Mouse (Mus musculus) B cell, adult 62 days (primary cell): ENCODE measurements around the gene Zkscan4. TPM values are rescaled to one million over a fixed set of nuclear protein-coding genes. Genes with fewer than 3 reads are reported as not detected.

Source experiments
- total RNA-seq: library from RNA; stranded (reverse); gene quantifications from 4 replicates; pipeline ENCODE4 v1.2.4, GENCODE M21; 2023

The Zkscan4 gene
- total RNA-seq = not detected in 4 replicates

DNA sequence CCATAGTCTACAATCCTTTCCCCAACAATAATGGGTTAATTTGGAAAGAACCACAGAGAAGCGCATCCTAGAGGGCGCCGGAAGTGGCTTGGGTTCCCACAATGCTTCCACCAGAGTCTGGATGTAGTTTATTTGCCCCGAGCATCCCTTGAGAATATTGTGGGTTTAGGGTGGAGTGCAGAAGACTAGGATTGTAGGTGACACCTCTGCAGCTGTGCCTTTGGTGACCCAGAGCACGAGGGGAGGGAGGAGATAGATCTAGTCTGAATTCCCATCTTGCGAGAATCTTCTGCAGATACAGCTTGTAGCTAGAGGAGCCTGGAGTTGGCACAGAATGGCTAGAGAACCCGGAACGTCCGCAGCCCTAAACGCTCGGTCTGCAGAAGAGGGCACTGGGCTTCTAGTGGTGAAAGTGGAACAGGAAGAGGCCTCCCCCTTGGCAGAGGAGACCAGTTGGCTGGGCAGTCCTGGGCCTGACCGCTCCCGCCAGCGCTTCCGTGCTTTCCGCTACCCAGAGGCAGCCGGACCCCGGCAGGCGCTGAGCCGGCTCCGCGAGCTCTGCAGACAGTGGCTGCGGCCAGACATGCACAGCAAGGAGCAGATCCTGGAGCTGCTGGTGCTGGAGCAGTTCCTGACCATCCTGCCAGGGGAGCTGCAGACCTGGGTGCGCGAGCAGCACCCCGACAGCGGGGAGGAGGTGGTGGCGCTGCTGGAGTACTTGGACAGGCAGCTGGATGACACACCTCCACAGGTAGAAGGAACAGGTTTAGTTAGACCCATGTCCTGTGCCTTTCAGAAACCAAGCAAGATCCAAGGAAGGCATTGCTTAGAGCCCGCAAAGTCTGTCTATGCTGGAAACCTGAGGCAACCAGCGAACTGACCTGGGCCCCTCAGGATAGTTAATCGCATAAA lies at the start of gene Zkscan4, which contains the start of gene Gm10065:
Gene Zkscan4, plus strand, starts transcription at position 149 of the 912 bp plus-strand sequence.
Gene Gm10065, minus strand, starts transcription at position 683 of the 912 bp plus-strand sequence.

DNA sequence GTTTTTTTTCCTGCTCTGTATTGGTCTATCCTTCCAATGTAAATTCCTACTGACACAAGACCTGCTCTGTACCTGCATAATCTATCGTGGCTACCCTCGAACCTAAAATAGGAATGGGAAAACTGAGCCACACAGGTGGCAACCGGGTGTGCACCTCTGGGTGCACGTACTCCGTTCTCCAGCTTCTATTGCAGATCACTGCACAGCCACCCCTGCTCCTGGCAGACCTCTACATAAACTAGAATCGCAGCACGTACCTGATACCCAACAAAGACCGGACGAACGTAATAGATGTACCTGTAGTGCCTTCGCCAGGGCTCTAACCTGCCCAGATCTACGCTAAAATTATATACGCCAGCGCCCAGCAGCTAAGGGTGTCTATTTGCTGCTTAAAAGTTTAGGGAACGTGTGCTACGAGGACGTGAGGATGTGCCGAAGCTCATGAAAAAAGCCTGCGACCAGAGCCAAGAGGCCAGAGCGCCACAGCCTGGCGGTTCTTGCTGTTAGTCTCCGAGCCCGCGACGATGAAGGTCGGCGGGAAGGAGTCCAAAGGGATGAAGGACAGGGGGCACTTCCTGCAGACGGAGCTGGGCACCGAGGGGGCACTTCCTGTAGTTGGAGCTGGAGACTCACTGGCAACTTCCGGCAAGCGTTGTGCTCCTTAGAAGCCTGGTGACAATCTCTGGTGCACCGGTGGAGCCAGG lies 38.1 kb upstream of the Zkscan4 start, which contains the start of gene Pgbd1:
Gene Pgbd1, minus strand, starts transcription at position 556 of the 704 bp plus-strand sequence.

DNA sequence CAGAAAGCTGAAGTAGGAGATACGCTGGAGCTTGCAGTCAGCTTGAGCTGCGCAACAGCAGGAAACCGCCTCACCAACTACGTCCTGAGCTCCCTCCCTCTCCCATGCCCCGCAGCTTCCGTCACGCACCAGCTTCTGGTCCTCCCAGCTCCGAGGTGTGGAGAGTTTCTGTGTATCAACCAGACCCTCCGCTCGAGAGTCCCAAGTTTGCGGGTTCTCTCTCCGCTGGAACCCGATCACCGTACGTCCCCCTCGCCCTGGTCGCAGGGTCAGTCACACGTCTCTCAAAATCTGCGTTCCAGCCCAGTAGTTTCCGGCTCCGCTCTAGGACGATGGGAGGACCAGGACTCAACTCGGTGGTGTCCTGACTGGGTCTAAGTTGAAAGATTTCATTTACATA lies 25.3 kb upstream of the Zkscan4 start, which contains the start of gene Zscan26:
Gene Zscan26, minus strand, starts transcription at position 282 of the 400 bp plus-strand sequence.

DNA sequence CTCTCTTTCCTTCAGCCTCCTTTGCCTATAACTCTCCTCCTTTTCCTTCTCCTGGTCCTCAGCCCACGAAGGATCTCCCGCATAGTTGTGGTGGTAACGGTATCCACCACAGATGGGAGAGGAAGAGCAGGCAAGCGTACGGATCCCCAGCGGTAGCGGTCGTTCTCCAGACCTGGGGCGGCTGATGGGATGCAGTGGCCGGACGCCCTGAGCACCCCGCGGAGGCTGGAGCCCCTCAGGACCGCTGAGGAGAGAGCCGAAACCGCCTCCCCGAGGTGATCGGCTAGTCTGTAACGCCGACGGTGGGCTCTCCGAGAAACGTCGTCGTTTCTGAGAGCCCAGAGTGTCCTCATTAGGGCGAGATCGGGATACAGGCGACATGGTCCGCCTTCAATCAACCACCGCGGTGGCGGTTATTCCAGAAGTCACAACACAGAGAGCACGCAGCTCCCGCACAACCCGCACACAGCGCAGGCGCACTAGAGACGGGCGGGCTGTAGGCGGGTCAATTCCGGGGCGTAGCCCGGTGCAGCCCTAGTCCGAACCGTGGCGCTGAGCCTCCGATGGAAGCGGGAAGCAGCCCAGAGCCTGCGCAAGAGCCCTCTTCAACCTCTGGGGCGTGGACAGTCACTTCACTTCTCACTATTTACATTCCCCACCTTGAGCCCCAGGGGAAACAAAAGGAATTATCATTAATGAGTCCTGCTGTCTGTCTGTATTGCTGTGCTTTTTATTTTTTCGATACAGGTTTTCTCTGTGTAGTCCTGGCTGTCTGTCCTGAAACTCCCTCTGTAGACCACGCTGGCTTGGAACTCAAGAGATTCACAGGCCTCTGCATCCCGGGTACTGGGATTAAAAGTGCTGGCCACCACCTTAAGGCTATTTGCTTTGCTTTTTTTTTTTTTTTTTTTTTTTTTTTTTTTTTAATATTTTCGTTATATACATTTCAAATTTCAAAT lies 10.4 kb upstream of the Zkscan4 start, which contains the start of gene Nkapl:
Gene Nkapl, minus strand, starts transcription at position 449 of the 959 bp plus-strand sequence.

DNA sequence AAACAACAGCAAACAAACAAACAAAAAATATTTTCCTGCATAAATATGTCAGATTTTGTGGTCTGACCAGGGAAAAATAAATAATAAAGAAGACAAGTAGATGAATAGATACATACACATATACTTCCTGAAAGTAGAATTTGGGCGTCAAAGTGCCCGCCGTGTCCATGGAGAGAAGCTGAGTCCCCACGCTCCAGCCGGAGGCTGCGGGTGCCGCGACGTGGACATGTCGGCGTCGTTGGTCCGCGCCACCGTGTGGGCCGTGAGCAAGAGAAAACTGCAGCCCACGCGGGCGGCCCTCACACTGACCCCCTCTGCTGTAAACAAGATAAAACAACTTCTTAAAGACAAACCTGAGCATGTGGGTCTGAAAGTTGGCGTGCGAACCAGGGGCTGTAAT lies 16.4 kb downstream of the Zkscan4 start, which contains the start of gene AK157302:
Gene AK157302, plus strand, starts transcription at position 144 of the 400 bp plus-strand sequence.

DNA sequence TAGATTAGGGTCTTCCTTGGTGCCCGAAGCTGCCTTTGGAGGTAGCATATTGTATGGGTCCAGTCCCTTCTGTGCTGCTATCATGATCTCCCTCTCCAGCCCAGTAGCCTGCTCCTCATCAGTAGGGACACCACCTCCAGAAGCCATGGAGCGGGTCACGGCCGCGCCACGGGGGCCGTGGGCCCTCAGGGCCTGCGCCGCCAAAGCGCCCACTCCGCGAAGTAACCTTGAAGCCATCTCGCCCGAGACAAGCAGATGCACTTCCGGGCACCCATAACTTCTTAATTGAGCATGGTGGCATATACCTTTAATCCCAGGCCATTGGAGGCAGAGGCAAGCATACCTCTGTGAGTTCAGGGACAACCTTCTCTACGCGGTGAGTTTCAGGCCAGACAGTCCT lies 22.5 kb downstream of the Zkscan4 start, which contains the start of gene Gm11273:
Gene Gm11273, minus strand, starts transcription at position 237 of the 400 bp plus-strand sequence.

DNA sequence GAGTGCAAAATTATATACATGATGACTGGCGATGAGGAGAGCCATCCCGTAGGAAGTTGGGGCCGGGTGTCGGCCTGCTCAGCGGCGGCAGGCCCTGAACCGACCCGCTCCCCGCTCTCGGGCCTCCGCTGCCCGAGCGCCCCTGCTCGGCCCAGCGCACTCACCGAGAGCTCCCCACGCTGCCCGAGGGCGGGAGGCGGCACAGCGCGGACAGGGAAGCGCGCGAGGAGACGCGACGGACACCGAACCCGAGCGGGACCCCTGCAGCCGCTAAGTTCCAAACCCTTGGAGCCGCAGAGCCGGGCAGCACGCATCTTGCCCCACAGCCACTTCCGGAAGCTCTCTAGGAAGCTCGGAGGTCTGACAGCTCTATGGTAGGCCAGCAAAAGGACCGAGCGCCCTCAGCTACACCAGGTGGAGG lies 52.1 kb downstream of the Zkscan4 start, which contains the start of gene Zkscan8:
Gene Zkscan8, minus strand, starts transcription at position 340 of the 421 bp plus-strand sequence.

Other genes starting within 250 kb of the Zkscan4 start
- not detected in 4 replicates for gene Gpx5, start 186.2 kb upstream of the Zkscan4 start, total RNA-seq
- gene Gpx6, start 166.8 kb upstream of the Zkscan4 start, total RNA-seq = not detected in 4 replicates
- gene Olfr1367, start 132.0 kb upstream of the Zkscan4 start, total RNA-seq = not detected in 4 replicates
- gene Zscan12, start 116.1 kb upstream of the Zkscan4 start, total RNA-seq = 0.75 to 1.9 TPM (median 1.4 TPM) in 4 replicates
- 49.3 to 57.9 TPM (median 53.2 TPM) in 4 replicates for gene Zkscan3, start 76.2 kb upstream of the Zkscan4 start, total RNA-seq
- 0.36 to 0.76 TPM (median 0.46 TPM) in 3 of 4 replicates, not detected in the other for gene Pgbd1, start 37.8 kb upstream of the Zkscan4 start, total RNA-seq
- gene Zscan26, start 25.2 kb upstream of the Zkscan4 start, total RNA-seq = 36.6 to 38.1 TPM (median 37.6 TPM) in 4 replicates
- not detected in 4 replicates for gene Nkapl, start 10.4 kb upstream of the Zkscan4 start, total RNA-seq
- gene Gm10065, start 534 bp downstream of the Zkscan4 start, total RNA-seq = not detected in 4 replicates
- 6.7 to 8.4 TPM (median 7.2 TPM) in 4 replicates for gene AK157302, start 16.3 kb downstream of the Zkscan4 start, total RNA-seq
- 10.4 to 24.0 TPM (median 18.4 TPM) in 4 replicates for gene Gm11273, start 22.5 kb downstream of the Zkscan4 start, total RNA-seq
- gene Zkscan8, start 52.2 kb downstream of the Zkscan4 start, total RNA-seq = 7.7 to 11.4 TPM (median 10.3 TPM) in 4 replicates
- not detected in 4 replicates for gene Olfr1366, start 63.9 kb downstream of the Zkscan4 start, total RNA-seq
- not detected in 4 replicates for gene Olfr1535, start 81.0 kb downstream of the Zkscan4 start, total RNA-seq
- not detected in 4 replicates for gene Olfr1364, start 102.9 kb downstream of the Zkscan4 start, total RNA-seq
- not detected in 4 replicates for gene Olfr1362, start 135.1 kb downstream of the Zkscan4 start, total RNA-seq
- not detected in 4 replicates for gene Olfr11, start 163.6 kb downstream of the Zkscan4 start, total RNA-seq
- gene Olfr1361, start 184.5 kb downstream of the Zkscan4 start, total RNA-seq = not detected in 4 replicates
- gene Olfr1360, start 198.5 kb downstream of the Zkscan4 start, total RNA-seq = not detected in 4 replicates
- not detected in 4 replicates for gene Olfr1359, start 219.2 kb downstream of the Zkscan4 start, total RNA-seq
- 60.5 to 95.6 TPM (median 91.5 TPM) in 4 replicates for gene Hist1h2bl, start 237.2 kb downstream of the Zkscan4 start, total RNA-seq
- 86.2 to 128 TPM (median 105 TPM) in 4 replicates for gene Hist1h2ai, start 237.5 kb downstream of the Zkscan4 start, total RNA-seq
- gene Hist1h3h, start 238.8 kb downstream of the Zkscan4 start, total RNA-seq = 124 to 146 TPM (median 132 TPM) in 4 replicates
- 7.8 to 14.0 TPM (median 11.2 TPM) in 4 replicates for gene Hist1h2bm, start 243.1 kb downstream of the Zkscan4 start, total RNA-seq